Comparison of ENCODE assay signal across 24 mouse cellular contexts in the genomic region with DNA sequence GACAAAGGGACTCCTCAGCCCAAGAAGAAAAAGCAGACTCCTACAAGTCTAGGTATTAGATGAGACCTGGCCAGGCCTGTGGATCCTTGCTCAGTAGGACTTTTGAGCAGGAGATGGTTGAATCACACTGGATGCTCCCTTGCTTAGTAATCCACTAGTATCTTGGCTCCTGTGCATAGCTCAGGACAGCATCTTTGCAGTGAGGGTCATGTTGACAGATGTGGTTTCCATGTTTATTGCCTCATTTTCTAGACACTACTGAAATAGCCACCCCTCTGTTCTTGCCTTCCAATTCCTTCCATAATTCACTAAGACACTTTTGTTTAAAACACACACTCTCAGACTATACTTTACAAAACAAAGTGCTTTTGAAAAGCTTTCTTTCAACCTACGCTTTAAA.
A peak's percentile ranks its signal among the peaks of the same experiment; 100 is the strongest.
DNase-seq lines count a peak whose midpoint lies in the region; TF ChIP-seq lines count a peak whose summit lies in the region.
"Had no signal": no experiment of that assay in that cellular context is flagged by ENCODE, and none has a peak within 500 bp of the region (broad histone marks: within the 10 kb centered on the region; RNA-seq: fewer than 3 reads in every experiment).

No protein-coding gene starts in this region.

- H3K27ac ChIP-seq in thymus, adult 2 months (ENCODE audit: control insufficient read depth, insufficient read depth, low read length), result peak overlapping the region; percentile 87
- H3K27ac ChIP-seq: embryonic facial prominence, embryonic 13.5 days; embryonic facial prominence, embryonic 15.5 days; forebrain, embryonic 13.5 days; forebrain, embryonic 15.5 days had no signal

- 60% methylated on average over 1 of the region's 1 CpGs for WGBS in thymus, adult 2 months

- DNase-seq in thymus, adult 2 months, result no peak
- DNase-seq in thymus, adult 18-20 months, result no peak
- DNase-seq in 3T3-L1 (ENCODE audit: low read depth, low spot score) (peak; percentile 76), NIH3T3 (ENCODE audit: low read depth) (peak; percentile 68)
- no peak for DNase-seq in kidney, postnatal 36 days
- DNase-seq in right cerebral cortex, postnatal 36 days (ENCODE audit: low spot score in 2 of 2), result no peak
- no peak for DNase-seq in urinary bladder, postnatal 4 days (ENCODE audit: low spot score in 2 of 2)
- DNase-seq: adrenal gland, adult 2 months; adrenal gland, postnatal 10 days; adrenal gland, postnatal 25 days; cerebellum, adult 11 months; cerebellum, adult 18-20 months; cerebellum, adult 8-10 months; cerebellum, adult 9-11 months; cerebellum, postnatal 14 days; cerebellum, postnatal 36 days; embryo, embryonic 11 days; forebrain, postnatal 0 days had no signal

- no peak for TF ChIP-seq POLR2A in thymus, adult 2 months (IDR thresholded peaks at IDR 0.05; ENCODE audit: control insufficient read depth, extremely low read depth, insufficient read depth, low read length, poor library complexity)

- TF ChIP-seq CTCF in thymus, adult 2 months (IDR thresholded peaks at IDR 0.05; ENCODE audit: borderline replicate concordance, control insufficient read depth, extremely low read depth, insufficient read depth, low read length, poor library complexity), result no peak

- H3K4me3 ChIP-seq in thymus, adult 2 months (ENCODE audit: control insufficient read depth, insufficient read depth, low read length), result no peak overlapping the region
- H3K4me3 ChIP-seq: embryonic facial prominence, embryonic 13.5 days; embryonic facial prominence, embryonic 15.5 days; forebrain, embryonic 13.5 days; forebrain, embryonic 15.5 days had no signal

- H3K27me3 ChIP-seq in thymus, adult 2 months (ENCODE audit: control insufficient read depth, insufficient read depth, low read length), result no peaks in the 10 kb centered on the region
- H3K27me3 ChIP-seq: CH12.LX; embryonic facial prominence, embryonic 13.5 days; embryonic facial prominence, embryonic 15.5 days; forebrain, embryonic 13.5 days; forebrain, embryonic 15.5 days had no signal

- H3K4me1 ChIP-seq in thymus, adult 2 months (replicated peaks; ENCODE audit: control insufficient read depth, insufficient read depth, low read length), result peaks cover 47% of the 10 kb centered on the region
- H3K4me1 ChIP-seq: embryonic facial prominence, embryonic 13.5 days; embryonic facial prominence, embryonic 15.5 days; forebrain, embryonic 13.5 days; forebrain, embryonic 15.5 days had no signal

- H3K36me3 ChIP-seq in thymus, adult 2 months (ENCODE audit: control insufficient read depth, insufficient read depth, low read length), result no peaks in the 10 kb centered on the region
- H3K36me3 ChIP-seq: embryonic facial prominence, embryonic 13.5 days; embryonic facial prominence, embryonic 15.5 days; forebrain, embryonic 15.5 days; G1E had no signal

Comparison
In these comparisons a context has a peak if more than half of its experiments do, and no peak if none do; other contexts are left out.
1. DNase-seq: peak in 3T3-L1 (single experiment) and NIH3T3 (single experiment); none in thymus, adult 2 months (single experiment), thymus, adult 18-20 months (0 of 2), kidney, postnatal 36 days (0 of 2), right cerebral cortex, postnatal 36 days (0 of 2) and urinary bladder, postnatal 4 days (0 of 2).